Mouse (Mus musculus): ENCODE results near the gene Cfhr1.

GRCm38 (mm10) chr1:139551311-139551710 lies 8.8 kb downstream of the Cfhr1 start:
- no peak for TF ChIP-seq CTCF (IDR thresholded peaks at IDR 0.05; ENCODE audit: borderline replicate concordance, insufficient read depth, low read length)
- TF ChIP-seq POLR2A (IDR thresholded peaks at IDR 0.05; ENCODE audit: low read depth, low read length) = no peak
